In the genomic region with DNA sequence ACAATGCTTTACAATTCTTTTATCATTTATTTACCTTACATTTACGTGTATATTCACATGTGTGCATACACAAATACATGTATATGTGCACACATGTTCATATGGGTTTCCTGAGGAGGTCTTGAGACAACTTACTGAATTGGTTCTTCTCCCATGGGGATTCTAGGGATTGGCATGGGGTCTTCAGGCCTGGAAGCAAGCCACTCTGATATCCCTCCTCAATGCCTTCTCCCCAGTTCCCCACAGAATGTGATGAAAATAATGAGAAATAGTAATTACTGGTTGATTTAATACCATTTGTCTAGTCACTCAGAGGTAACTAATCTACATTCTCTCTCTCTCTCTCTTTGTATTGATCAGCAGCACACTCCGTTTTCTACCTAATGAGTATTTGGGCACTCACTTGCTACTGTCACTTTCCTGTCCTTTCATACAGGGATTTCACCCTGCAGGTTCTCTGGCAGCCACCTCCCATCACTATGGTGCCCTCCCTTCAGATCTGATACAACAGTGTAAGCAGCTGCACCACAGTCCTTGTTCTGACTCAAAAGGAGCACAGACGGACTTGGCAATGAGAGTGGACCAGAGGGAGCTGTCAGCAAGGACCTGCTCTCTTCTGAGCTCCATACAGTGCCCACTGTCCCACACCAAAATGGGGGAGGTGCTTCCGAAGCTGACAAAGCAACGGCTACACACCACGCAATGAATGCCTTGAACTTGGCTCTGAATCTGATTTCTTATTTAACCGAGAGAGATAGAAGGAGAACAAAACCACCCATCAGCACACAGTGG, we compare ENCODE assay signal across 11 mouse cellular contexts.
DNase-seq lines count a peak whose midpoint lies in the region; TF ChIP-seq lines count a peak whose summit lies in the region.
"Had no signal": no experiment of that assay in that cellular context is flagged by ENCODE, and none has a peak within 500 bp of the region (broad histone marks: within the 10 kb centered on the region; RNA-seq: fewer than 3 reads in every experiment).

No protein-coding gene starts in this region.

- H3K4me1 ChIP-seq in lung, adult 2 months (ENCODE audit: control insufficient read depth, insufficient read depth, low read length) = no peaks in the 10 kb centered on the region
- H3K4me1 ChIP-seq: heart, embryonic 13.5 days; neural tube, embryonic 12.5 days had no signal

- peak; percentile 64 to 75 for DNase-seq in cerebellum, postnatal 10 days
- no peak for DNase-seq in cerebellum, adult 9-11 months
- peak; percentile 9 to 18 for DNase-seq in layer of hippocampus, postnatal 14 days (ENCODE audit: low spot score in 2 of 2)
- DNase-seq in layer of hippocampus, adult 18-20 months (ENCODE audit: low spot score in 2 of 2) = no peak
- DNase-seq in testis, postnatal 14 days (ENCODE audit: low spot score) = peak; percentile 41
- no peak for DNase-seq in testis, postnatal 10 days (ENCODE audit: low spot score)
- no peak for DNase-seq in lung, adult 2 months
- no peak for DNase-seq in adrenal gland, postnatal 10 days

- no peak overlapping the region for H3K4me3 ChIP-seq in lung, adult 2 months (replicated peaks; ENCODE audit: extremely low read depth, low read depth, low read length)
- H3K4me3 ChIP-seq: erythroblast, embryonic 14.5 days; heart, embryonic 13.5 days; neural tube, embryonic 12.5 days had no signal

- TF ChIP-seq POLR2A in lung, adult 2 months (IDR thresholded peaks at IDR 0.05; ENCODE audit: borderline replicate concordance, extremely low read depth, low read depth, low read length) = no peak

- 58% methylated on average over 7 of the region's 7 CpGs for WGBS in lung, adult 2 months

- TF ChIP-seq CTCF in lung, adult 2 months (IDR thresholded peaks at IDR 0.05; ENCODE audit: insufficient read depth, low read length) = no peak

Comparison
In these comparisons a context has a peak if more than half of its experiments do, and no peak if none do; other contexts are left out.
1. DNase-seq: peak in cerebellum, postnatal 10 days (2 of 2), layer of hippocampus, postnatal 14 days (2 of 2) and testis, postnatal 14 days (single experiment); none in cerebellum, adult 9-11 months (single experiment), layer of hippocampus, adult 18-20 months (0 of 2), testis, postnatal 10 days (single experiment), lung, adult 2 months (single experiment) and adrenal gland, postnatal 10 days (single experiment).